Mouse (Mus musculus) B cell, adult 2 months (primary cell): Measurements from ENCODE around the gene Gbp7.
"Not testable (repeated sequence)": the region's sequence is repeated elsewhere in the genome, so short reads cannot be mapped to it uniquely, and the experiment has no call there.

ENCODE experiments used
- DNase-seq, 2 experiments: peaks; one replicate each; pipeline ENCODE4 v3.0.0; 2022

The Gbp7 gene

DNA sequence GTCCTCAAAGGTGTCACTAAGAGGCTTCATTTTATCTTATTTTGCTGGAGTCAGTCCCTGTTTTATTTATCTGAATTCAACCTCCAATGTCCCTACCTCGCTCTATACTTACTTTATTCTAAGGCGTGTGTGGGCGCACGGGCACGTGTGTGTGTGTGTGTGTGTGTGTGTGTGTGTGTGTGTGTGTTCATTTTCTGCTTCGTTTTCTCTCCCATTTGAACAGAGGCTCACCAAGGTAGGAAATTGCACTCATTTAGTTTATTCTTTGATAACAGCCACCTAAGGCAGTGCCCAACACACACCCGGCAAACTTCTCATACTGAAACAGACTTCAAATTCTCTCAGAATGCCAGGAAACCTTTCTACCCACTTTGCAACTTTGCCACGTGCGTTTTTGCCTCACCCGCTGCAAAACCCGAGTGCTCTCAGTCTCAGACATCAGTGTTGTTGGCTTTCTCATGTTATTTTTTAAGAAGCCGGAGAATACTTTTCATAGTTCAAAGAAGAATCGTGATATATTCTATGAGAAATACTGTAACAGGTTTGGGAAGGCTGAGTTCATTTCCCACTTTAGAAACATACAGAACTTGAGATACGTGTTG lies 31.0 kb downstream of the Gbp7 start:
- DNase-seq, result no peak

DNA sequence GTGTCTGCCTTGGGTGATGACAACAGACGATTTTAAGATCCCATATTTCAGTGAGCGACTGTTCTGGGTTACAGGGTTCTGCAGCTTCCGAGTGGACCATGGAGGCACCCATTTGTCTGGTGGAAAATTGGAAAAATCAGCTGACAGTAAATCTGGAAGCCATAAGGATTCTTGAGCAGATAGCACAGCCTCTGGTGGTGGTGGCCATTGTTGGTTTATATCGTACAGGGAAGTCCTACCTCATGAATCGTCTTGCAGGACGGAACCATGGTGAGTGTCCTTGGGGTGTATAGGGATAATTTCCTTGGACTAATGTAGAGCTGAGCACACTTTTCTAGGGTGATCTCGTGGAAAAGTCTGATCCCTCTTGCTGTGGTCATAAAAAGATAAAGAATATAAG lies 31.5 kb downstream of the Gbp7 start:
- DNase-seq, result no peak

DNA sequence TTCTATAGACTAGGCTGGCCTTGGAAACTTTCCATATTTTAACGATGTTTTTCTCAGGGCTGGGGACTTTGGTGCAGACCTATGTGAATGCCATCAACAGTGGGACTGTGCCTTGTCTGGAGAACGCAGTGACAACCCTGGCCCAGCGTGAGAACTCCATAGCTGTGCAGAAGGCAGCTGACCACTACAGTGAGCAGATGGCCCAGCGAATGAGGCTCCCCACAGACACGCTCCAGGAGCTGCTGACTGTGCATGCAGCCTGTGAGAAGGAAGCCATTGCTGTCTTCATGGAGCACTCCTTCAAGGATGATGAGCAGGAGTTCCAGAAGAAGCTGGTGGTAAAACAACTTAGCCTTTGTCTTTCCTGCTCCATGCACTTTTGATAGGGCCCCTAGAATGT lies 37.3 kb downstream of the Gbp7 start:
- not testable (repeated sequence) for DNase-seq

DNA sequence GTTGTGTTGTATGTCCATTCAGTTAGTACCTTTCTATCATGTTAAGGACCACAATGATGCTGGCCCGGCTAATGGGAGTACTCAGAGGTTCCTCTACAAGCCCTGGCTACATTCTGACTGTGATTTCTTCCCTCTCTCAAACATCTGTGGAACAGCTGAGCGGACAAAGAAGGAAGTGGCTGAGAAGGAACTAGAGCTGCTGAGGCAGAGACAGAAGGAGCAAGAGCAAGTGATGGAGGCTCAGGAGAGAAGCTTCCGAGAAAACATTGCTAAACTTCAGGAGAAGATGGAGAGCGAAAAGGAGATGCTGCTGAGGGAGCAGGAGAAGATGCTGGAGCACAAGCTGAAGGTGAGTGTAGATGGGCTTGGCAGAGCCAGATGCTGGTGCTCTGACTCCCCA lies 40.6 kb downstream of the Gbp7 start:
- DNase-seq, result no peak

DNA sequence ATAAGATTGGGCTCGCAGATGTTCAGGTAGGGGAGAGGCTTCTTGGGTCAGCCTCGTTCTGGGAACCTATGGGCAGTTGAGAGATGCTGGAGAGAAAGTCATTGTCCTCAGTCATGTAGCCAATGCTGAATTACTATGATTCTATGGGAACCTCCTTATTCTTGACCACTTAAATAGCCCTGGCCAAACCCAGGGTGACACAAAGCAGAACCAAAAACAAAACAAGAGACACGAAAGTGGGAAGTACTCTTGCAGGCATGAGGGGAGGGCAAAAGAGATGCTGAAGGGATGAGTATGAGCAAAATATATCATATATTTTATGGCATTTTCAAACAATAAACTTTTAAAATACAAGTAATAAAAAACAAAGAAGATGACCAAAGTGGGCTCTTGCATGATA lies 47.0 kb downstream of the Gbp7 start:
- DNase-seq, result no peak

DNA sequence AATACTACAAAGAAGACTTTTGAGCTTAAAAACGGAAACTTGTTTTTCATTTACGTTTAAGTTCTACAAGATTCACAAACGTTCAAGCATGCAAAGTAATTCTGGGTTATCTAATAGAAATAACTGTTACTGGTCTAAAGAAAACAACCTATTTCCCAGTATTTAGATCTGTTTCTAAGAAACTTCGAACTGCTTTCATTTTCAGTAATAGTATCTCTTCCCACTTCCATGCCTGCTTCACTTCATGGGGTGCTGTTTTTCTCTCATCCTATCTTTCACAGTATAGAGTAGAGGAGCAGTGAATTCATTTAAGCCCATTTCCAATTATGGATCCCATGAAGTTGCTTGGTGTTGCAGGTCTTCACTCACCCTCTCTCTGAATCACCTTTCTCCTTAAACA lies 48.2 kb downstream of the Gbp7 start:
- DNase-seq, result no peak

DNA sequence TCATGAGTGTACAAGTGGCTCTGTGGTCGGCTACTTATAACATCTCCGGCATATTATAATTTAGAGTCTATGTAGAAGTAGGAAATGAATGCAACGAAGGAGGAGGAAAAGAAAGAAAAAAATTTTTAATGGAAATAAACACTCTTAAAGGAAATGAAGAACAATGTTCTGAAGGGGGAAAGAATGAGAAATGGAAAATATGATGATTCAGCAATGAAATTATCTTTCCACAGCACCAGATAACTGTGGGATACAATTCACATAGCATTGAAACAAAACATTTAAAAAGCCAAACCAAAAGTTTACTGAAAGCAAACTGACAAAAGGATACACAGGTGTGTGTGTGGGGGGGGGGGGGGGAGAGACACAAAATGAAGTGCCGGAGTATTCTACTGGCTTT lies 52.9 kb downstream of the Gbp7 start:
- DNase-seq, result no peak

DNA sequence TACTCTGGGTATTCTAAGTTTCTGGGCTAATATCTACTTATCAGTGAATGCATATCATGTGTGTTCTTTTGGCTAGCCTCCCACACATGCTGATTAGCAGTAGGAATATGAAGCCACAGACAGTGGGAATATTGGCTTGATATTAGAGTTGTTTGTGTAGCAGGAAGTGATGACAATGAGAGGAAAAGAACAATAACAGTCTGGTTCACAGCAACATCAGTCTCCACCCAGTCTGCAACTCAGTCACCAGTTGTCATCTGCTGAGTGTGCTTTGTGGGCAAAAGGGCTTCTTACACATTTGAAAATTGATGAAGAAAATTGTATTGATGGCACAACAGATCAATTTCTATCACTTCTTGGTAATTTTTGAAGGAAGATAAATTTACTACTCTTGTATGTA lies 57.2 kb downstream of the Gbp7 start:
- DNase-seq, result no peak

DNA sequence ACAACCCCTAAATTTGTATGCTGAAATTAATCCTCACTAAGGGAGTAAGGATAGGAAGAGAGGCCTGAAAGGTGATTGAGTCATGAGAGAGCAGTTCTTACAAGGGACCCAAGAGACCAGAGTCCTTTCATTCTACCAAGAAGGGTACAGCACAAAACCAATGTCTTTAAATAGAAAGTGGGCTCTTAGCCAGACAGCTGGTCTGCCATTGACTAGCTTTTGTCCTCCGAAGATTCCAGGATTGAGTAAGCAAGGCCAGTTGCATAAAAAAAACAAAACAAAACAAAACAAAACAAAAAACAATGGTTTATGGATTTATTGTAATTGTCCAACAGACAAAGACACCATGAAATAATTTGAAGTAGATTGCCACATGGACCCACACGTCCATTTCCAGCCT lies 58.7 kb downstream of the Gbp7 start:
- no peak for DNase-seq

DNA sequence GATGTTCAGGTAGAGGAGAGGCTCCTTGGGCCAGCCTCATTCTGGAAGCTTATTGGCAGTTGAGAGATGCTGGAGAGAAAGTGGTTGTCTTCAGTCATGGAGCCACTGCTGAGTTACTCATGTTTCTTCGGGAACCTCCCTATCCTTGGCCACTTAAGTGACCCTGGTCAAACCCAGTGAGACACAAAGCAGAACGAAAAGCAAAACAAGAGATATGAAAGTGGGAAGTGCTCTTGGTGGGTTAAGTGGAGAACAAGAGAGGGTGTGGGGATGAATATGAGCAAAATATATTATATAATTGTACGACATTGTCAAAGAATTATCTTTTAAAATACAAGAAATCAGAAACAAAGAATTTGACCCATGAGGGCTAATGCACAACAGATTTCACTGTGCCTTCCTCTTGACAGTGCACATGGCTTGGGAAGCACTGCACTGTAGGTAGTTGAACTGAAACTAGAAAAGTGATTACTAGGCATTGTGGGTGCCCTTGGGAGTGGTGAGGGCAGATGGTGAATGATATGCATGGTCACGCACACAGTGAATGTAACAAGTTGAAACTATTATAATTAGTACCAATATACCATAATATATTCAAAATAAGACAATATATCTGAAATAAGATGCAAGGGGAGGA lies 60.4 kb downstream of the Gbp7 start:
- DNase-seq, result peak; percentile 19 to 36

DNA sequence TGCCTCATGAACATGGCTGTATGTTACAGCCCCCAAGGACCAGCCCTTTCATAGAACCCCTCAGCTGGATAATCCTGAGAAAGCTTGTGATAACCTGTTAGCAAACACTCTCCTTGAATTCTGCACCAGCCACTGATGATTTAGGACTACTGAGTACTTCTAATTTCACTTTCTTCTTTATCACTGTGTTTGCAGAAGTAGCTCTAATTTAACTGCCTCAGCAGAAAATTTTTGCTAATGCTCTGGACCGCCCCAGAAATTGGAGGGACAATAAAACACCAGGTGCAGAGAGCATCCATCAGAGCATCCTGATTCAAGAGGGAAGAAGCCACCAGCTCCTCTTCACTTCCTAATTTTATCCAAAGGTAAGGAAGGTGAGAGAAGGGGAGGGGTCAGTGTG lies 64.4 kb downstream of the Gbp7 start, which contains the start of gene Gbp2b:
Gene Gbp2b, plus strand, starts transcription at position 301 of the 400 bp plus-strand sequence.
- no peak for DNase-seq

DNA sequence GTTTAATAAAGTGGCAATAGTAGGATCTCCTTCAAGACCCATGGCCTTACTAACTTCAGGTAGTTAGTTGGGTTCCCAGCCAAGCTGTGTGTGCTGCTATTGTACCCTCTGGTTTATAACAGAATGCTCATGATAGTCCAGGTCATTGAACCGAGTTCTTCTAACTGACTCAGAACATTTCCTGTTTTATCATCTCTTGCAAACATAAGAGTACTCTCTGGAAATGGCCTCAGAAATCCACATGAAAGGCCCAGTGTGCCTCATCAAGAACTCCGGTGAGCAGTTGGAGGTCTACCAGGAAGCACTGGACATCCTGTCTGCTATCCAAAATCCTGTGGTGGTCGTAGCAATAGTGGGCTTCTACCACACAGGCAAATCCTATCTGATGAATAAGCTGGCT lies 67.8 kb downstream of the Gbp7 start:
- no peak for DNase-seq
